Mouse (Mus musculus): ENCODE data around the gene Phf3.
A peak's percentile ranks its signal among the peaks of the same experiment; 100 is the strongest.
"Not testable (repeated sequence)": the region's sequence is repeated elsewhere in the genome, so short reads cannot be mapped to it uniquely, and the experiment has no call there.

Gene Phf3

DNA sequence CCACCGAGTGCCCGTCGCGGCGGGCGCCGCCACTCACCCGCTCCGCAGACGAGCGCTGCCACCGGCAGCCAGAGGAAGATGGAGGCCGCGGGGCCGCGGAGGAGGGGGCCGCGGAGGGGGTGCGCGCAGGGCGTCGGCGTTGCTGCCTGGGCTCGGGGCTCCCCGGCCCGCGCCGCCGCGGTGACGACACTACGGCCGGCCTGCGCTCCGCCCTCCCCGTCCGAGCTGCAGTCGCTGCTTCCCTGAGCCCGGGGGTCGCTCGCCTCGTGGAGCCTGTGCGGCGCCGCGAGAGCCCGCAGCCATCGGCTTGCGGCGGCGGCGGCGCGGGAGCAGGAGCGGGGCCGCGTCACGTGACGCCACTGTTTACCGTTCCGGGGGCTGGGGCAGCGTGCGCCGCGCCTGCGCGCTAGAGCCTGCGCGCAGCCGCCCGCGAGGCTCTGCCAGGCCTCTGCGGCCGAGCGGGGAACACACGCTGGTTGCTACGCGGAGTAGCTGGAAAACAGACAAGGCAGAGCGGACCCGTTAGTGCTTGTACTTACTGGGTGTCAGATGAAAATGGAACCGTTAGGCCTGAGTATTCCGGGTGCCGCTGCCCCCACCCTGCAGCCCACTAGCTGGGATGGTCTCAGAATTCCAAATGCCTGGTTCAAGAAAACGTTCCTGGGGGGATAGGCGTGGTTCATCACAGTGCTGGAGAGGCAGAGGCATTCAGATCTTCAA is at the start of gene Phf3:
Phf3 (minus strand) TSS at position 381 of the 720 bp plus-strand sequence.
- DNase-seq: peak; percentile 89

DNA sequence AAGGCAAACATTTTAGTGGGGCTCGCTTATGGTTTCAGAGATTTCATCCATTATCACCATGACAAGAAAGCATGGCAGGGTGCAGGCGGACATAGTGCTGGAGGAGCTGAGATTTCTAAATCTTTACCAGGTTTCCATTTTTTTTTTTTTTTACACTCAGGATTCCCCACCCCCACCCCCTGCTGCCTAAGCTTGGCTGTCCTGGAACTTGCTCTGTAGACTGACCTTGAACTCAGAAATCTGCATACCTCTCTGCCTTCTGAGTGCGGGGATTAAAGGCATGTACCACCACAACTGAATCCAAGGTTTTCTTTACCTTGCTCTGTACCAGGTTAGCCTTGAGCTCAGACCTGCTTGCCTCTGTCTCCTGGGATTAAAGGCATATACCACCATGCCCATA is 48.5 kb upstream of the Phf3 start:
- DNase-seq: no peak

DNA sequence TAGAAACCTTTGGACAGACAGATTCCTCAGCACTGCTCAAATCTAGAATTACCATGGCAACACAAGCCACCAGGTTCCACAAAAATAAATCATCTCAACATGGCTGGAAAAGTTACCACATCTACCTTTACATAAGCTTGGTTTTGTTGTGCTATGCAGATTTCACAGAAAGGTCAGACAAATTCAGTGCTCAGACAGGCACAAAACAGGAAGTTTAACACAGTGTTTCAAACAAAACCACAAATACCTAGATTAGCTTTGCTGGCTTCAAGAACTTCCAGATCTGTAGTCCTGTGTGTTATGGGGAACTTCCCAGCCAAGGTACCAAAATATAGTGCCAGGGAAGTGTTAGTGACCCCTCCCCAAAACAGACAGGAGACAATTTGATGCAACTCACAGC is 47.5 kb upstream of the Phf3 start:
- no peak for DNase-seq

DNA sequence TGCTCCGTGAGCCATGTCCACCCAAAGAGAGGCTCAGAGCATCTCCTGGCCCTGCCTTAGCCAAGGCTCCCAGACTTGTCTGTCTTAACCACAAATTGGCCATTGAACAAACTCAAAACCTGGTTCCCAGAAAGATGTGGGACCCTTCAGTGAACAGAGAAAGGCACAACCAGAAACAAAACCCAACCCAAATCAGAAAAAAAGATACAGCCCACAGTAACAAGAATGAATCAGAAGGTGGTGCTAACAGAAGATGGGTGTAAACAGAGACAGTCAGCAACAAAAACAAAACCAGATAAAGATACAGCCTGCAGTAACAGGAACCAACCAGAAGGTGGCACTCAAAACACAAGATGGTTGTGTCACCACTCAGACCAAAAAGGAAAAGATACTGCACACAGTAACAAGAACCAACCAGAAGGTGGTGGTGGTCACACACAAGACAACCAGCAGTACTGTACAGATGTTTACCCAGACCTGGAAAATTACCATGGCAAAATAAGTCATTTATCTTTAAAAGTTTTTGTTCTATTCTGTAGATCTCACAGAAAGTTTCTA is 47.0 kb upstream of the Phf3 start:
- DNase-seq: no peak

DNA sequence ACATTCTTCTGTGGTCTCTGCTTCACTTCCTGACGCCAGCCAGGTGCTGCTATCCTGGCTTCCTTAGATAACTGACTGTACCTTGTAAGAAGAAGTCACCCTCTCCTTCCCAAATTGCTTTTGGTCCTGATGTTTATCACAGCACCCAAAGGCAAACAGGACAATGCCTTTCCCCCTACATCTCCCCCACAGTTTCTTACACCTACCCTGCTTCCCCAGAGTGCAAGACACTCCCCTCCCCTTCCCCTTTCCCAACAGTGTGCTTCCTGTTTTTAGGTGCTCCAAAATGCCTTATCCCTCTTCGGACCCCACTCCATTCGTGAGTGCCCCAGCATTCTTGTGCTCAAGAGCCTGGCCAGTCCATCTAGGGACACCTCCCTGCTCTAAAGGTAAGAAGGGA is 36.5 kb upstream of the Phf3 start:
- DNase-seq: no peak

DNA sequence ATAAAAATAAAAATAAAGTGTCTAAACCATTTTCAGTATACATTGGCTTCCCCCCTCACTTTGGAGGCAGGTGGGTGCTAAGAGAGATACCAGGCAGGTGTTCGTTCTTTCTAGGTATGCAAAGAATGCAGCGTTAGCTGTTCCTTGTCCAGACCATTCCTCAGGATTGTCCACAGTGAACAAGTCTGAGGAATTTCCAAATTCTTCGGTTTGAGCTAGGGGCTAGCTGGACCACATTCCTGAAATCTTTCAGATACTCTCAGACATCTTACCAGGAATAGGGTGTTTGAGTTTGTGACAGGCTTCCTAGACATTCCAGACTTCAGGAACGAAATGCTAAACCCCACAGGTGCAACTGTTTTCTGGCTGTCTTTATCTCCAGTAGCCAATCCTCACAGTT is 35.1 kb upstream of the Phf3 start:
- DNase-seq: no peak

DNA sequence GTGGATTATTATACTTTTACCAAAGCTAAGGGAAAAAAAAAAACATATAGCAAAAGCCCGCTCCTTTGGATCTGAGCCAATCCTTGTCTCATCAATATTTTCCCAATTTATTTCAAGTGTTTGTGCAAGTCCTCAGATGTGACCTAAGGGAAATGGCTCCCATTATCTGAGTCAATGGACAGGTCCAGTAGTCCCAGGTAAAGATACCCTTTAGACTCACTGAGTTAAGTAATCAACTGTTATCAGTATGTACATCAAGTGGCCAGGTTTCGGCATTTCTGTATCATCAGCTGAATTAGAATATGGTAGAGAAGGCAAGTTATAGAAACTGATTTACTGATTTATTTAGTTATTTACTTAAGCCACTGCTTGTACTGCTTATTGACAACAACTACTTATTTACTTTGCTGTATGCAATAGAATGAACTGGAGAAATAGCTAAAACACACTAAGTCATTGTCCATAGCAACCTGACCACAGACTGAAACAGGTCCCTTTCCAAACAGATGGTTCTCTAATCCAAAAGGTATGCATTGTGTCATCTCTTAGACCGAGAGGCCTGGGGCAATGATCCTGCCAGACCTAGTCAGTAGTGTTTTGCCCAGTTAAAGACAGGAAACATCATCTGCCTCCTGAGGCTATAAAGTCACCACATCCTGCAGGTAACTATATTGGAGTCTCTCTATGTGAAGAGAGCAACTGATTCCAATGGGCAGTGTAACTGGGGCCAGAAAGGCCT is 29.9 kb upstream of the Phf3 start:
- DNase-seq: no peak

DNA sequence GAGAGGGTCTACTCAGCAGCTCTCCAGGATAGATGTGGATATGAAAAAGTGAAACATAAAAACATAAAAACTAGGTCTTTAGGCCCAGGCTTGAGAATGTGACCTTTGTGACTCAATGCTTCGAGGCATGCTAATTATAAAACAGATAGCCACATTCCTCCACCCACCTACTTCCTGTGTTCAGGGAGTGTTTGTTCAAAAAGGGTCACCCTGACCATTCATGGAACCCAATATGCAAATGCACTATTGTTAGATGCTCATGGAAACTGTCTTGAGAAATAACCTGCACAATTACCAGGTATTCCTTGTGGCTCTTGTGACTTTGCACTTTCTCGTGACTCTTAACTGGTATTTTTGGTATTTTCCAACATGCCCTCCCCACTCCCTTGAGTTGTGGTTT is 25.0 kb upstream of the Phf3 start:
- no peak for DNase-seq

DNA sequence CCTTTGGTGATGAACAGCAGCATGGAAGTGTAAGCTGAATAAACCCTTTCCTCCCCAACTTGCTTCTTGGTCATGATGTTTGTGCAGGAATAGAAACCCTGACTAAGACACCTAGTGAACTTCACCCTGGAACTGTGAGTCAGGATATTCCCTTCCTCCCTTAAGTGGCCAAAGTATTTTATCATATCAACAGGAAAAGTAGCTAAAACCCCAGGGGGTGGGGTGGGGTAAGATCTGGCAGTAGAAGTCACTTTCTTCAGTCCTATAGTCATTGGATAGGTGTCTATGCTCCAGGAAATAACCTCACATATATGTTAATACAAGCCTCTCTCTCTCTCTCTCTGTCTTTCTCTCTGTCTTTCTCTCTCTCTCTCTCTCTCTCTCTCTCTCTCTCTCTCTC is 21.6 kb upstream of the Phf3 start:
- DNase-seq: not testable (repeated sequence)

DNA sequence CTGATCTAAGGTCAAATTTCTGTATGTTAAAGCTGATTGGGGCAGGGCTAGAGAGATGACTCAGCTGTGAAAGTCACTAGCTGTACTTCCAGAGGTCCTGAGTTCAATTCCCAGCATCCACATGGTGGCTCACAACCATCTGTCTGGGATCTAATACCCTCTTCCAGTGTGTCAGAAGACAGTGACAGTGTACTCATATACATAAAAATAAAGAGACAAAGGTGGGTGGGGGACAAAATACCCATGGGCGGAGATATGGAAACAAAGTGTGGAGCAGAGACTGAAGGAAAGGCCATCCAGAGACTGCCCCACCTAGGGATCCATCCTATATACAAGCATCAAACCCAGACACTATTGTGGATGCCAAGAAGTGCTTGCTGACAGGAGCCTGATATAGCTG is 10.1 kb upstream of the Phf3 start:
- not testable (repeated sequence) for DNase-seq

DNA sequence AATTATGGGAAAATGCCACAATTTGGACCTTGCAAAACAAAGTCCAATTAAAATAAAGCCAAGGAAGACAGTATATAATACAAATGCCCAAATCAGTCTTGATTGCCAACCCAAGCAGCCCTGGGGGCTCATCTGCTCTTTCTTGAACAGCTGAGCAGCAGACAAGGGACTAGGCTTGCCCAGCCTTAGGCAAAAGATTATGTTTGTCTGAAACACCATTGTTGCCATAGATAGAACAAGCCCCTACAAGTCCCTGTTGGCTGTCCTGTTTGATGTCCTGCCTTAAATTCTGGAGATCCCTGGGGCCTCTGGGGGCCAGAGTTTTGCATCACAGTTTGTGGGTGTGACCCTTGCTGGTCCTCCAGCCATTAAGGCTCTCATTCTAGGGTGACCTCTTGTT is 2.0 kb upstream of the Phf3 start:
- no peak for DNase-seq

DNA sequence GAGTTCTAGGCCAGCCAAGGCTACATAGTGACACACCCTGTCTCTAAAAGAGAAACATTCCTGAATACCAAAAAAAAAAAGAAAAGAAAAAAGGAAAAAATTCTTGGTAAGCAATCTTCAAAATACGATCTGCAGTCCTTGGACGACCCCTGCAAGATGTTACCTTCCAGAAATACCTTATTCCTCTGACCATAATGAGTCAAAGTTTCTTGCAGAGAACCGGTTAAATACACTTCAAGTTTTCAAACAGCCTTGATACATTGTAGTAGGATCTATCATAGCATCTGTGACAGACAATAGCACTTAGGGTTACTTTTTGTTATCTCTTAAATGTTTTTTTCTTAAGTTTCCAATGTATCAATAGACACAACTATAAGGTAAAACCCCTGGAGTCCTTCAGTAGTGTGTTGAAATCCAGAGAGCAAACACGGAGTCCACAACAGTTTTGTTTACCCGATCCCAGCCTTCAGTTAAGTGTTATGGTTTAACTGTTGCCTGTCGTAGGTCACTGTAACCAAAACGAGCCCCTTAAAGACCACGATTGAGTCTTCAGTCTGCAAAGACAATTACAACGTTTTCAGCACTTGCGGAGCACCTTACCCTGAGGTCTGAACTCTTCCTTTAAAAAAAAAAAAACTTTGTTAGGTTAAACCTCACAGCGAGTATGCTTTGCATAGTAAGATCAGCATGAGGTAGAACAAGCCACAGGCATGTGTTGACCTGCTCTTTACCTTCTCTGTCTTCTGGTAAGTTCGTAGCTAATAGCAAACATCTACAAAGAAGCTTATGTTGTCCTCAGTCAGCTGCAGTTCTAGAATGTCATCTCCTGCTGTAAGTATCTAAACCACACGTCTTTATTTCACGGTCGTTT is 775 bp upstream of the Phf3 start:
- no peak for DNase-seq

DNA sequence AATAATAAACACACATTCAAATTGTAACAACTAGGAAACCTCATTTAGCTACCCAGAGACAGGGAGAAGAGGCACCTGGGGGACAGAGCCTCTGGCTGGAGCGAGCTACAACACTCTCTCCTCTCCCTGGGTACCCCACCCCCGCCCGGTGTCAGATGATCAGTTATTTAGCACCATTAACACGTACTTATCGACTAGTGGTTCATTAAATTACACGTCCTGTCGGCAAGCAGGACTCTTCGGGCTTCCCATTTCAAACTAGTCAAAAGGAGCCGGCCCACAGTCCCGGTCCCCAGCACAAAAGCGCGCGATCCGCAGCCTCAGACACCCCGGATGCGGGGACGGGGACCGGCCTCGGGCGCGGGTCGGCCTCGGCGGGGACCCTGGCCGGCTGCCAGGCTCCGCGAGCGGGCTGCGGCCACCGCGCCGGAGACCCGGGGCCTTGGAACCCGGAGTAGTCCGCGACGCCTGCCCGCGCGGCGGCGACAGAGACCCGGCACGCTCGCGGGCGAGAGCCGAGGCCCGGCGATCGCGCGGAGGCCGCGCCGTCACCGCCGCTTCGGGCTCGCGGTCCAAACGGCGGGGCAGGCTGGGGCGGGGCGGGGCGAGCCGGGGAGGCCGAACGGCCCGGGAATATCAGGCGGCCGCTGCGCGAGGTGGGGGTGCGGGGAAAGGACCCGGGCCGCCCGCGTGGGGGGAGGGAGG is 733 bp downstream of the Phf3 start:
- peak; percentile 51 for DNase-seq

DNA sequence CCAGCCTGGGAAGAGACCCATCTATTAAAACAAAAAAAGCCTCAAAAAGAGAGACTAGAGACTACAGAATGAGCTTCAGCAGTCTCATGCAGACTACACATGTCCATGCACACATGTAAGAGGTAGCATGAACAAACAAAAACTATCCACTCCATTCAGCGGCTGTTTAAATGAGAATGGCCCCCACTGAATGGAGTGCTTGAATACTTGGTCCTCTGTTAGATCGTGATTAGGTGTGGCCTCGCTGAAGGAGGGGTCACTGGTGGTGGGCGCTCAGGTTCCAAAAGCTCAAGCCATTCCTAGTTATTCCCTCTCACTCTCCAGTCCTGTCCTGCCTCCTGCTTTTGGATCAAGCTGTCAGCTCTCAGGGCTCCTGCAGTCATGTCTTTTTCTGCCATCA is 5.9 kb downstream of the Phf3 start:
- DNase-seq: no peak

DNA sequence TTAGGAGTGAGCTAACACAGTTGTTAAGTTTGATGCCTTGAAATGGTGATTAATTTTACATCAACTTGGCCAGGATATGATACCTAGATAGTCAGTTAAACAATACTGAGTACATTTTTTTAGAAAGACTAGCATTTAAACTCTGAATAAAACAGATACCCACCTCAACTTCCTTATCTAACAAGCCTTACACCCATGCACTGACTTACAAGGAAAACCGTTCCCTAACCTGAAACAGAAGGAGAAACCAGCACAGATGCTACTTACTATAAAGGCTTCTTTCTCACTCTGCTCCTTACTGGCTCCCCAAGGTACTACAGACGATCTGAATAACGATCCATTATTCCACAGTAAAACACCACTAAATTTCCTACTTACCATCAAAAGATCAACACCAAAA is 21.2 kb downstream of the Phf3 start:
- no peak for DNase-seq

DNA sequence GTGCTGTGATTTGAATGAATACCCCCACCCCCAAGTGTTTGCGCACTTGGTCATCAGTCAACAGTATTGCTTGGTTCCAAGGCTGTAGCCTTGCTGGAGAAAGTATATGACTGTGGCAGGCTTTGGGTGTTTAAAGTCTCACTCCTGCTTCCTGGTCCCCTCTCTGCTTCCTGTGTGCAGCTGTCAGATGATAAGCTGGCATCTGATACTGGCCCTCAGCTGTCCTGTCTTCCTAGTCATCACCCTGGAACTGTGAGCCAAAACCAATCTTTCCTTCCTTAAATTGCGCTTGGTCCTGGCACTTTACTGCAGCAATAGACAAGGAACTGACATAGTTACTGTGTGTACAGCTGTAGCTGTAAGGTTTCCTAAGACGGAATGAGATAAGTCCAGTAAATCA is 21.8 kb downstream of the Phf3 start:
- DNase-seq: no peak

DNA sequence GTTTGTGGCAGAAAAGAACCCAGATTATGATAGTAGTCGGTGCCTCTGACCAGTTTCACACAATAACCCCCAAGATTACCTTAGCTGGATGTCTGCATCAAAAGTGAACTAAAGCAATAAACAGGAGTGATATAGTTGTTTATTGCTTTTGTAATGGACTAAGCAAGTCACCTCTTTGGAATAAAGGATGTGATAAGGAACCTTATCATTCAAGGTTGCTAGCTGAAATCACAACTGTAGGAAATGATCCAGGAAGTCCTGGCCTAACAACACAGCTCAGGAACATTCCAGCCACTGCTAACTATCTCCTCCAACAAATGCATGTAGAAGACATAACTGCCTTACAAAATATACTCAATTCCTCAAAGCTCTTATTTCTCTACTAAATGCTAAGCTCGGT is 22.8 kb downstream of the Phf3 start:
- DNase-seq: no peak

DNA sequence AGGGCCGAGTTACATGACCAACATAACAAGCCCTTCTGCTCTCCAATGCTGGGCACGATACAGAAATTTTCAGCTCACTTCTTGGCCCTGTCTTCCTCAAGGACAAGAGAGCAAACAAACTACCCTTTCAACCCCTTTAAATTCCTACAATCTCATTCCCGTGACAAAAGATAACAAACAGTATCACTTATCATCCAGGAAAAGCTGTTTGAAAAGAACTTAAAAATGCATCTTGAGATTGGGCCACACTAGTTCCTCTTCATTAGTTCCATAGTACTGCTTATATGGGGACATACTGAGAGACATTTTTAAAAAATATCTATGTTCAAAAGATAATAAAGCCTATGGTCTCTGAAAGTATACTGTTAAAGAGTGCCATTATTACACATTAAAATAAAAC is 23.8 kb downstream of the Phf3 start:
- no peak for DNase-seq

DNA sequence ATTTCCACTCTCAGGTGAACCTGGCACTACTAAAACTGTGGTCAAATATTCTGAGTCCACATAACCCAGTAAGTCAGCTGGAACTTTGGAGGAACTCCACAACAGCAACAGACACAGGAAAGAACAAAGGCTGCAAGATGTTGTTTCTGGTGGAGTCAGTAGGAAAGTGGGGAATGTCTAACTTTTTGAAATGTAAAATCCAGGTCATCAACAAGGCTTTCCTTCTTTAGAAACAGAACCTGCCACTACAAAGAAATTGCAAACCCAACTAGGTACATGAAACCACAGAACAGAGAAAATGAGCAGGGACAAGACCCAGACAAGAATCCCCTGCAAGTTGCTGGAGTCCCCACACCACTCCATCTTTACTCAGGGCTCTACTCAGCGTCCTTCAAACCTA is 26.0 kb downstream of the Phf3 start:
- no peak for DNase-seq

DNA sequence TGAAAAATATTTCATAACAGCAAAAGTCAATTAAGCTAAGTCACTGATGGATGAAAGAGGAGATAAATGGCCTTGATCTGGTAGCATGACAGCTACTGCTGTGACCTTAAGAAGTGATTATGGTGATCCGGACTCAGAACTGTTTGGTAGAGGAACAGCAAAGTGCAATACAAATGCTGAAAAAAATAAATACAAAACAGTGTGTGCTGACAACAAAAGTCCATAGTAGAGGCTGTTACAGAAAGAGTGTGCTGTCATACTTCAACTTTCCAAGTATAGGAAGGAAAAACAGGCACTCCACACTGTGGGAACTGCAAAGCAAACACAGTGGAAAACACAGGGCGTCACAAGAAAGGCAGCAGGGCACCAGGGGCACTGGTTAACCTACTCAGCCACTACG is 34.1 kb downstream of the Phf3 start:
- DNase-seq: no peak

DNA sequence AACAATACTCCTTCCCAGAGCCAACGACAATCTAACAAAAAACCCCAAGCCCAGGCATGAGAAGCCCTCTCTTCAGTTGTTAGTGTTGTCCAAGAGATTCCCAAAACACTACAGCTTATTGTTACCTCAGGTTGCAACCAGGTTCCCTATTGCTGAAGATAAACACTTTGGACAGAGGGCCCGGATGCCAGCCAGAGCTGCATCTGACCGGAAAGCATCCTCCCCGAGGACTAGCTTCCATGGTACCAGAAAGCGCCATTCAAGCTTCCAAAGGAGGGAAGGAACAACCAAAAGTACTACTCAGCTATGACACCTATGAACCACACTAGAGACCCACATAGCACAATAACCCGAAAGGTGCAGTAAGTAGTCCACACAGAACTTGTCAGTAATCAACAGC is 38.2 kb downstream of the Phf3 start:
- DNase-seq: no peak

DNA sequence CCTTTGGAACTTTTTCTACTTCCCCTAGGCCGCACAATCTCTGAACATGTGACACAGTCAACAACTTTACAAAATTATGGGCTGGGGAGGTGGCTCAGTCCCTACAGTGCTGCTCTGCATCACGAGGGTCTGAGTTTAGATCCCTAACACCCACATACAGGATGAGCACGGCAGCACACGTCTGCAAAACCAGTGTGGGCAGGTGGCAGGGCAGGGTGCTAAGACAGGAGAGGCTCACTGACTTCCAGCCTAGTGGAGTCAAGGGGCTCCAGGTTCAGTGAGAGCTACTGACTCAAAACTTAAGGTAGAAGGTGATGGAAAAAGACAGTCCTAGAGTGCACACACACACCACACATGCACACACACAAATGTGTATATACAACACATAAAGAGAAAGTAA is 40.9 kb downstream of the Phf3 start:
- no peak for DNase-seq

DNA sequence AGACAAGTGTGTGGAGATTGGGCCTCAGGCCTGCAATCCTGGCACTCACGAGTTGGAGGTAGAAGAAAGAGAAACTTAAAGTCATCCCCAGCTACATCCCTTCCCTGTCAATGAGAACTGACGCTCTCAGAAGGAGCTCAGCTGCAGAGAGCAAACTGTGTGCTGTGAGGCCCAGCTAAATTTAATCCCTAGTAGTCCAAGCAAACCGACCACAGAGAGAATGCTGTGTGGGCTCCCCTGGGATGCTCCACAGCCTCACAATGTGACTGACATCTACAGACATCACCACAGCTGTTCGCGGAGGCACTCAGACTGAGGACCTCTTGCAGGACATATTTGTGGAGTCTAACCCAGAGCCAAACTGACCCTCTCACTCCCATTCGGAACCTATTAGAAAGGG is 54.3 kb downstream of the Phf3 start:
- no peak for DNase-seq
